Mouse (Mus musculus) gastrocnemius, postnatal 36 days (tissue): ENCODE measurements around the gene Vmn2r66. TPM values are rescaled to one million over a fixed set of nuclear protein-coding genes. Genes with fewer than 3 reads are reported as not detected.

Experiments used
- DNase-seq, 2 experiments: peaks; one replicate each; pipeline ENCODE4 v3.0.0; 2022
- intact Hi-C: fragments of 180-260 bp; cut with DNase I; formaldehyde crosslinking; loops from one replicate; pipeline ENCODE4 v1.15.1; 2025
- long read RNA-seq, 2 experiments: library from polyadenylated mRNA; stranded (forward); transcript quantifications; one replicate each; pipeline ENCODE4 v2.0.0; 2021
- total RNA-seq, 2 experiments: library from RNA; stranded (reverse); gene quantifications; 2 replicates each; pipeline ENCODE4 v1.2.3; 2021

The Vmn2r66 gene
- total RNA-seq, result not detected
- long read RNA-seq, experiment 1, result 0 reads
- long read RNA-seq, experiment 2, result 0 reads

DNA sequence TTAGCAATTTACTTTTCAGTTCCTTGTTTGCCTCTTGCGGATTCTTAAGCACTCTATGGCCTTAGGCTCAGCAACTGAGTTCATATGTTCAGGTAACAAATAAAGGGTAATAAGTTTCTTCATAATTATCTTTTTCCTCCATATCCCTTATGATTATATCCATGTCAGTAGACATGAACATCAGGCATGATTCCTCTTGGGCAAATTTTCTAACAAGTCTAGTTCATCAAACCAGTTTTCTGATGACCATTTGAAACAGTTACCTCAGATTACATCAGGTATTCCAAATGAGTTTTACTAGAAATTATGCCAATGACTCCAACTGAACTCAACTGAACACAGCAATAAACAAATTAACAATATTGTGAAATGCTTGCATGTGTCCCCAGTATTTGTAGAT, at the start of gene Vmn2r66:
Gene Vmn2r66 (minus strand): TSS at position 101 of the 400 bp plus-strand sequence.
- DNase-seq, result no peak
- intact Hi-C loops, result no loop called here

DNA sequence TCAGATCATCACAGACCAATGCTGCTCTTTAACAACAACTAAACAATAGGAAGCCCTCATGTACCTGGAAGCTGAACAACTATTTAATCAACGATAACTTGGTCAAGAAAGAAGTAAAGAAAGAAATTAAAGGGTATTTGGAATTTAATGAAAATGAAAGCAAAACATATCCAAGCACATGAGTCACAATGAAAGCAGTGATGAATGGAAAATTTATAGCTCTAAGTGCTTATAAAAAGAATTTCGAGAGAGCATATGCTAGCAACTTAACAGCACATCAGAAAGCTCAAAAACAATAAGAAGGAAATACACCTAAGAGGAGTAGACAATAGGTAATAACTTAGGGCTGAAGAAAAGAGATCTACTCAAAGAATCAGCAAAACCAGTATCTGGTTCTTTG, 15.4 kb downstream of the Vmn2r66 start:
- intact Hi-C loops, result no loop called here
- DNase-seq, result no peak

DNA sequence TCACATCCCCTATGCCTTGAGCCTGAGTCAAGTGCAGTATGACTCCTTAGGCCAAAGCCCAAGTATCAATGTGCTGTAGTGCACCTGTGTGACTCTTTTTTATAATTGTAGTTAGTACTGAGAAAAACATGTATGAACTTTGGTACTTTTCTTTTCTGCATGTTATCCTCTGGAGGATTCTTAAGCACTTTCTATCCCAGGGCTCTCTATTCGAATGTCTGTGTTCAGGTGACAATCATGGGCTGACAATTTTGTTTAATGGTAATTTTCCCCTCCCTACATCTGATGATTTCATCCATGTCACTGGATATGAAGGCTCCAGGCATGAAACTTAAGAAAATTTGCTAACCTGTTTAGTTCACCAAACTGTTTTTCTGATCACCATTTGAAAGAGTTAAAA, 48.1 kb downstream of the Vmn2r66 start, which contains the start of gene Vmn2r65:
Gene Vmn2r65 (minus strand): TSS at position 101 of the 400 bp plus-strand sequence.
- intact Hi-C loops, result no loop called here
- no peak for DNase-seq

Other genes starting within 250 kb of the Vmn2r66 start
- not detected for gene Olfr291, start 158.7 kb downstream of the Vmn2r66 start, total RNA-seq
- gene Vmn2r65, start 48.2 kb downstream of the Vmn2r66 start, total RNA-seq, result not detected
- not detected for gene Vmn2r67, start 143.7 kb upstream of the Vmn2r66 start, total RNA-seq
- not detected for gene Vmn2r68, start 225.5 kb upstream of the Vmn2r66 start, total RNA-seq